Mouse (Mus musculus): Measurements from ENCODE around the gene Tbc1d1. TPM values are rescaled to one million over a fixed set of nuclear protein-coding genes. Genes with fewer than 3 reads are reported as not detected.

The Tbc1d1 gene
- polyA plus RNA-seq, 1 experiment from 2014 or later: 32.3 TPM

GRCm38 (mm10) chr5:64212619-64213018 is 56.5 kb downstream of the Tbc1d1 start:
- 63% methylated on average over 3 of the region's 3 CpGs for WGBS
- ATAC-seq: no peak
- Histone ChIP-seq H3K9me3 (no peaks in the 10 kb centered on the region), H3K4me2 (replicated peaks) (no peak overlapping the region), H3K36me3 (no peaks in the 10 kb centered on the region), H3K4me1 (replicated peaks) (peaks cover 2% of the 10 kb centered on the region; the same call in 1 of the 2 replicates), H3K27me3 (replicated peaks) (no peaks in the 10 kb centered on the region), H3K4me3 (replicated peaks) (no peak overlapping the region), H3K27ac (no peak overlapping the region), H3K9ac (no peak overlapping the region)

- no peaks in the 10 kb centered on the region for H3K36me3 ChIP-seq
- WGBS: 91% methylated on average over 5 of the region's 5 CpGs
- H3K4me2 ChIP-seq (replicated peaks): no peak overlapping the region
- H3K27ac ChIP-seq: no peak overlapping the region
- ATAC-seq: no peak
- no peaks in the 10 kb centered on the region for H3K9me3 ChIP-seq
- peaks cover 11% of the 10 kb centered on the region for H3K4me1 ChIP-seq (replicated peaks)
- no peak overlapping the region for H3K9ac ChIP-seq
- H3K4me3 ChIP-seq (replicated peaks): no peak overlapping the region
- H3K27me3 ChIP-seq (replicated peaks): no peaks in the 10 kb centered on the region
Observed at GRCm38 (mm10) chr5:64215806-64216205, 59.7 kb downstream of the Tbc1d1 start.

- no peak for ATAC-seq
- Histone ChIP-seq H3K4me1 (replicated peaks) (peaks cover 11% of the 10 kb centered on the region), H3K36me3 (no peaks in the 10 kb centered on the region), H3K27me3 (replicated peaks) (no peaks in the 10 kb centered on the region), H3K9ac (no peak overlapping the region), H3K9me3 (no peaks in the 10 kb centered on the region), H3K4me3 (replicated peaks) (no peak overlapping the region), H3K4me2 (replicated peaks) (no peak overlapping the region), H3K27ac (no peak overlapping the region)
- WGBS: 87% methylated on average over 4 of the region's 4 CpGs
Observed at GRCm38 (mm10) chr5:64216326-64216725, 60.2 kb downstream of the Tbc1d1 start.

- Histone ChIP-seq H3K27ac (no peak overlapping the region), H3K4me3 (replicated peaks) (no peak overlapping the region), H3K27me3 (replicated peaks) (no peaks in the 10 kb centered on the region), H3K4me1 (replicated peaks) (peaks cover 11% of the 10 kb centered on the region), H3K9me3 (no peaks in the 10 kb centered on the region), H3K9ac (no peak overlapping the region), H3K4me2 (replicated peaks) (no peak overlapping the region), H3K36me3 (no peaks in the 10 kb centered on the region)
- ATAC-seq: no peak
- WGBS: 55% methylated on average over 8 of the region's 8 CpGs
Observed at GRCm38 (mm10) chr5:64217256-64217655, 61.2 kb downstream of the Tbc1d1 start.

GRCm38 (mm10) chr5:64217816-64218602 is 61.9 kb downstream of the Tbc1d1 start:
- peaks cover 11% of the 10 kb centered on the region for H3K4me1 ChIP-seq (replicated peaks)
- H3K27me3 ChIP-seq (replicated peaks): no peaks in the 10 kb centered on the region
- 0 out of 2 replicates have a peak overlapping the region, but pooled peaks have one; percentile 36 for H3K27ac ChIP-seq
- no peaks in the 10 kb centered on the region for H3K36me3 ChIP-seq
- ATAC-seq: peak; percentile 77
- no peak overlapping the region for H3K4me3 ChIP-seq (replicated peaks)
- no peak overlapping the region for H3K9ac ChIP-seq
- H3K4me2 ChIP-seq (replicated peaks): no peak overlapping the region
- WGBS: 44% methylated on average over 13 of the region's 13 CpGs
- H3K9me3 ChIP-seq: no peaks in the 10 kb centered on the region

- Histone ChIP-seq H3K9ac (no peak overlapping the region), H3K27me3 (replicated peaks) (no peaks in the 10 kb centered on the region), H3K4me1 (replicated peaks) (peaks cover 11% of the 10 kb centered on the region), H3K36me3 (no peaks in the 10 kb centered on the region), H3K4me2 (replicated peaks) (no peak overlapping the region), H3K27ac (no peak overlapping the region), H3K9me3 (no peaks in the 10 kb centered on the region), H3K4me3 (replicated peaks) (no peak overlapping the region)
- WGBS: 75% methylated on average over 7 of the region's 7 CpGs
- peak; percentile 47; the same call in 1 of the 2 replicates for ATAC-seq
Observed at GRCm38 (mm10) chr5:64218603-64218999, 62.5 kb downstream of the Tbc1d1 start.

GRCm38 (mm10) chr5:64220776-64221175 is 64.7 kb downstream of the Tbc1d1 start:
- WGBS: 97% methylated on average over 4 of the region's 4 CpGs
- no peak overlapping the region for H3K4me3 ChIP-seq (replicated peaks)
- ATAC-seq: no peak

GRCm38 (mm10) chr5:64224735-64225425 is 68.8 kb downstream of the Tbc1d1 start:
- 83% methylated on average over 9 of the region's 9 CpGs for WGBS
- peak; percentile 43; the same call in 1 of the 2 replicates for ATAC-seq
- Histone ChIP-seq H3K36me3 (no peaks in the 10 kb centered on the region), H3K27me3 (replicated peaks) (no peaks in the 10 kb centered on the region), H3K4me2 (replicated peaks) (no peak overlapping the region), H3K27ac (no peak overlapping the region), H3K9me3 (no peaks in the 10 kb centered on the region), H3K4me3 (replicated peaks) (no peak overlapping the region), H3K9ac (no peak overlapping the region), H3K4me1 (replicated peaks) (0 out of 2 replicates have a peak, but pooled peaks cover 6% of the 10 kb centered on the region)

More at GRCm38 (mm10) chr5:64220776-64221175, 64.7 kb downstream of the Tbc1d1 start:
- no peak overlapping the region for H3K27ac ChIP-seq
- no peaks in the 10 kb centered on the region for H3K9me3 ChIP-seq
- H3K9ac ChIP-seq: no peak overlapping the region
- H3K4me2 ChIP-seq (replicated peaks): no peak overlapping the region
- no peaks in the 10 kb centered on the region for H3K27me3 ChIP-seq (replicated peaks)
- peaks cover 11% of the 10 kb centered on the region for H3K4me1 ChIP-seq (replicated peaks)
- H3K36me3 ChIP-seq: no peaks in the 10 kb centered on the region

GRCm38 (mm10) chr5:64228252-64228651 is 72.1 kb downstream of the Tbc1d1 start:
- Histone ChIP-seq H3K9ac (no peak overlapping the region), H3K4me3 (replicated peaks) (no peak overlapping the region), H3K4me1 (replicated peaks) (peaks cover 19% of the 10 kb centered on the region; the same call in 1 of the 2 replicates), H3K27me3 (replicated peaks) (no peaks in the 10 kb centered on the region), H3K9me3 (no peaks in the 10 kb centered on the region), H3K4me2 (replicated peaks) (no peak overlapping the region), H3K36me3 (no peaks in the 10 kb centered on the region), H3K27ac (no peak overlapping the region)
- WGBS: 63% methylated on average over 3 of the region's 3 CpGs
- no peak for ATAC-seq

- peak overlapping the region; percentile 83 for H3K4me2 ChIP-seq (replicated peaks)
- peak overlapping the region; percentile 73 for H3K4me3 ChIP-seq (replicated peaks)
- H3K9ac ChIP-seq: peak overlapping the region; percentile 50
- H3K27me3 ChIP-seq (replicated peaks): no peaks in the 10 kb centered on the region
- H3K36me3 ChIP-seq: no peaks in the 10 kb centered on the region
- H3K4me1 ChIP-seq (replicated peaks): peaks cover 29% of the 10 kb centered on the region
- peak overlapping the region; percentile 86 for H3K27ac ChIP-seq
- WGBS: 35% methylated on average over 12 of the region's 12 CpGs
- H3K9me3 ChIP-seq: no peaks in the 10 kb centered on the region
- ATAC-seq: peak; percentile 38
Observed at GRCm38 (mm10) chr5:64229336-64229866, 73.3 kb downstream of the Tbc1d1 start.

- Histone ChIP-seq H3K9me3 (no peaks in the 10 kb centered on the region), H3K36me3 (no peaks in the 10 kb centered on the region), H3K4me2 (replicated peaks) (peak overlapping the region; percentile 83), H3K4me1 (replicated peaks) (peaks cover 35% of the 10 kb centered on the region), H3K27ac (peak overlapping the region; percentile 86), H3K4me3 (replicated peaks) (peak overlapping the region; percentile 73), H3K9ac (peak overlapping the region; percentile 68), H3K27me3 (replicated peaks) (no peaks in the 10 kb centered on the region)
- ATAC-seq: peak; percentile 94
- WGBS: 1% methylated on average over 46 of the region's 48 CpGs
Observed at GRCm38 (mm10) chr5:64230061-64230466, 74.0 kb downstream of the Tbc1d1 start.

- no peaks in the 10 kb centered on the region for H3K9me3 ChIP-seq
- ATAC-seq: peak; percentile 44; the same call in 1 of the 2 replicates
- H3K4me2 ChIP-seq (replicated peaks): peak overlapping the region; percentile 83
- H3K27me3 ChIP-seq (replicated peaks): no peaks in the 10 kb centered on the region
- H3K9ac ChIP-seq: peak overlapping the region; percentile 68
- peak overlapping the region; percentile 73 for H3K4me3 ChIP-seq (replicated peaks)
- under 1% methylated on average over 30 of the region's 33 CpGs for WGBS
- H3K36me3 ChIP-seq: no peaks in the 10 kb centered on the region
- H3K27ac ChIP-seq: peak overlapping the region; percentile 72
- H3K4me1 ChIP-seq (replicated peaks): peaks cover 40% of the 10 kb centered on the region
Observed at GRCm38 (mm10) chr5:64230507-64231041, 74.5 kb downstream of the Tbc1d1 start.

Data from intestine, embryonic 15.5 days (tissue).